Mouse (Mus musculus) C2C12 (cell line): Measurements from ENCODE around the gene A3galt2. TPM values are rescaled to one million over a fixed set of nuclear protein-coding genes. Genes with fewer than 3 reads are reported as not detected.

Experiments
- H3K27me3 ChIP-seq: one replicate; pipeline ENCODE4 v1.6.1; 2011; ENCODE audit not compliant: control insufficient read depth, insufficient read depth, insufficient read length
- H3K36me3 ChIP-seq: one replicate; pipeline ENCODE4 v1.6.1; 2011; ENCODE audit not compliant: control insufficient read depth, insufficient read depth
- H3K4me3 ChIP-seq: one replicate; pipeline ENCODE4 v1.5.1; 2011; ENCODE audit warnings: mild to moderate bottlenecking, control low read depth; ENCODE audit not compliant: poor library complexity, insufficient read depth, severe bottlenecking
- H3K79me2 ChIP-seq: one replicate; pipeline ENCODE4 v1.6.1; 2011; ENCODE audit not compliant: control insufficient read depth, insufficient read depth
- H3K79me3 ChIP-seq: one replicate; pipeline ENCODE4 v1.6.1; 2011; ENCODE audit warnings: low read depth, control low read depth
- H3ac ChIP-seq: one replicate; pipeline ENCODE3; 2011; ENCODE audit warnings: low read depth; ENCODE audit not compliant: control insufficient read depth, insufficient read length
- CEBPB ChIP-seq: IDR thresholded peaks from one replicate; pipeline ENCODE4 v1.6.1; 2011; ENCODE audit warnings: low read depth, mild to moderate bottlenecking, control low read depth, moderate library complexity
- CTCF ChIP-seq: IDR thresholded peaks from one replicate; pipeline ENCODE4 v1.5.1; 2011; ENCODE audit not compliant: control insufficient read depth, insufficient read depth, insufficient read length
- FOSL1 ChIP-seq: IDR thresholded peaks from one replicate; pipeline ENCODE4 v1.8.0; 2011; ENCODE audit warnings: mild to moderate bottlenecking, low read length; ENCODE audit not compliant: poor library complexity, insufficient read depth, severe bottlenecking
- MAX ChIP-seq: IDR thresholded peaks from one replicate; pipeline ENCODE4 v1.6.1; 2011; ENCODE audit warnings: mild to moderate bottlenecking, control low read depth
- MYOD1 ChIP-seq: IDR thresholded peaks from one replicate; pipeline ENCODE4 v1.6.1; 2011; ENCODE audit warnings: low read depth; ENCODE audit not compliant: control insufficient read depth, insufficient read length
- MYOG ChIP-seq: IDR thresholded peaks from one replicate; pipeline ENCODE4 v1.6.1; 2011; ENCODE audit not compliant: control insufficient read depth, insufficient read length; ENCODE audit errors: extremely low read depth
- USF1 ChIP-seq: IDR thresholded peaks from one replicate; pipeline ENCODE4 v1.6.1; 2011; ENCODE audit warnings: low read depth, mild to moderate bottlenecking, control low read depth, moderate library complexity
- polyA plus RNA-seq: library from polyadenylated mRNA; unstranded; fragments of >200 nt; fragmentation: generic; extraction: Trizol; gene quantifications from one replicate; pipeline ENCODE4 v1.2.1, GENCODE M21; 2012; ENCODE audit warnings: missing spikeins

The A3galt2 gene
- polyA plus RNA-seq, 1 experiment, result 0.15 TPM

GRCm38 (mm10) chr4:128724059-128724458, 31.1 kb upstream of the A3galt2 start:
- no peaks in the 10 kb centered on the region for H3K27me3 ChIP-seq
- no peaks in the 10 kb centered on the region for H3K36me3 ChIP-seq
- H3K79me3 ChIP-seq, result peaks cover 14% of the 10 kb centered on the region
- TF ChIP-seq CEBPB (no peak), USF1 (no peak), MAX (no peak), CTCF (no peak), FOSL1 (no peak), MYOG (no peak), MYOD1 (no peak)
- H3K79me2 ChIP-seq, result peaks cover 16% of the 10 kb centered on the region
- H3K4me3 ChIP-seq, result no peak overlapping the region
- no peak overlapping the region for H3ac ChIP-seq

GRCm38 (mm10) chr4:128727019-128727720, 28.0 kb upstream of the A3galt2 start:
- Histone ChIP-seq H3K79me3 (peaks cover 45% of the 10 kb centered on the region), H3ac (peak overlapping the region; percentile 97), H3K27me3 (no peaks in the 10 kb centered on the region), H3K79me2 (peaks cover 47% of the 10 kb centered on the region), H3K36me3 (peaks cover 13% of the 10 kb centered on the region), H3K4me3 (peak overlapping the region; percentile 75)
- no peak for TF ChIP-seq MYOD1
- TF ChIP-seq MYOG, result no peak
- TF ChIP-seq CTCF, result no peak
- TF ChIP-seq MAX, result no peak
- TF ChIP-seq CEBPB, result no peak
- TF ChIP-seq USF1, result no peak
- no peak for TF ChIP-seq FOSL1

GRCm38 (mm10) chr4:128727721-128728430, 27.3 kb upstream of the A3galt2 start:
- peaks cover 51% of the 10 kb centered on the region for H3K79me3 ChIP-seq
- peaks cover 16% of the 10 kb centered on the region for H3K36me3 ChIP-seq
- H3K4me3 ChIP-seq, result peak overlapping the region; percentile 75
- H3K79me2 ChIP-seq, result peaks cover 54% of the 10 kb centered on the region
- peak overlapping the region; percentile 97 for H3ac ChIP-seq
- no peaks in the 10 kb centered on the region for H3K27me3 ChIP-seq
- TF ChIP-seq MYOD1, result no peak
- no peak for TF ChIP-seq MAX
- TF ChIP-seq MYOG, result no peak
- no peak for TF ChIP-seq USF1
- no peak for TF ChIP-seq CEBPB
- TF ChIP-seq FOSL1, result no peak
- TF ChIP-seq CTCF, result no peak

- Histone ChIP-seq H3ac (peak overlapping the region; percentile 97), H3K36me3 (peaks cover 21% of the 10 kb centered on the region), H3K79me2 (peaks cover 60% of the 10 kb centered on the region), H3K4me3 (peak overlapping the region; percentile 75), H3K27me3 (no peaks in the 10 kb centered on the region), H3K79me3 (peaks cover 57% of the 10 kb centered on the region)
- TF ChIP-seq MYOG, result no peak
- TF ChIP-seq CTCF, result no peak
- no peak for TF ChIP-seq MAX
These were observed 26.7 kb upstream of the A3galt2 start for GRCm38 (mm10) chr4:128728431-128728851.

- peak overlapping the region; percentile 75 for H3K4me3 ChIP-seq
- H3ac ChIP-seq, result peak overlapping the region; percentile 97
- no peak for TF ChIP-seq FOSL1
- TF ChIP-seq CEBPB, result no peak
- no peak for TF ChIP-seq CTCF
- no peak for TF ChIP-seq MYOG
- no peak for TF ChIP-seq USF1
- TF ChIP-seq MYOD1, result no peak
- no peak for TF ChIP-seq MAX
- peaks cover 67% of the 10 kb centered on the region for H3K79me2 ChIP-seq
- no peaks in the 10 kb centered on the region for H3K27me3 ChIP-seq
- peaks cover 64% of the 10 kb centered on the region for H3K79me3 ChIP-seq
- peaks cover 28% of the 10 kb centered on the region for H3K36me3 ChIP-seq
These were observed 26.0 kb upstream of the A3galt2 start for GRCm38 (mm10) chr4:128729033-128729708.
